Mouse (Mus musculus) left cerebral cortex, adult 18-20 months (tissue): ENCODE measurements around the gene Gm49383. TPM values are rescaled to one million over a fixed set of nuclear protein-coding genes. Genes with fewer than 3 reads are reported as not detected.
"Not testable (repeated sequence)": the region's sequence is repeated elsewhere in the genome, so short reads cannot be mapped to it uniquely, and the experiment has no call there.

Experiments
- DNase-seq, 2 experiments: peaks; one replicate each; pipeline ENCODE4 v3.0.0; 2021 to 2022; ENCODE audit warnings: low spot score in 2 of 2, mixed read lengths in 1 of 2
- microRNA-seq, 2 experiments: library from miRNA; unstranded; fragments of <30 nt; microRNA quantifications; one replicate each; pipeline ENCODE4 v1.2.0; 2021
- total RNA-seq, 2 experiments: library from RNA; stranded (reverse); gene quantifications; 2 replicates each; pipeline ENCODE4 v1.2.3; 2021

Gm49383 gene
- total RNA-seq, 2 experiments from 2014 or later: 4.3 to 5.4 TPM

DNA sequence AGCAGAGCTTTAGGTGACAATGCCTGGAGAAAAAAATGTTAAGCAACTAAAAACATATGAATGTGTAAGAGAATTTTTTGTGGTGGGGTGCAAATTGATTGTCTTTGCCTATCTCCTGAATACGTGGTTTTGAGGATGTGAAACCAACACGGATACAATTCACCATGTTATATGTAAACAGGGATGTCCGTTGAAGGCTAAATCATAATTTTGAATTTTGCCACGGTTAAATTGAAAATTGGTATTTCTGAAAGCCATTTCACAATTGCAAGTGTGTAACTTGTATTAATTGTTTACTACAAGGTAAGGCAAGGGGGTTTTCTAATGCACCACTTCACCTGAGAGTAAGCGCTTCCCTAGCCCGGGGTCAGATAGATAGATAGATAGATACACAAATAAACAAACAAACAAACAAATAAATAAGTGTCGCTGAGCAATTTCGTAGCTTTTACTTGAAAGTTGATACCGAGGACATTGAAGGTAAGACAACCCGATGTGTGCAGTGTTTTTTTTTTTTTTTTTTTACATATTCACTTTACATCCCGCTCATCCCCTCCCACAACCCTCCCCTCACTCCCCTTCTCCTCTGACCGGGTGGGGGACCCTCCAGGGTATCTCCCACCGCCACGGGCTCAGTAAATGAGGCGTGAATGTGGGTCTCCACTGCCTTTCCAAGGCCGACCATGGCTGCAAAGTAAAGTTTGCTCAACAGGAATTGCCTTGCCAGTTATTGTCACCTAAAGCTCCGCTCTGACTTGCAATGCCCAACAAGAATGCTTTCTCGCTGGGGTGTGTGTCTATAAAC lies 29.0 kb downstream of the Gm49383 start:
- DNase-seq: no peak

DNA sequence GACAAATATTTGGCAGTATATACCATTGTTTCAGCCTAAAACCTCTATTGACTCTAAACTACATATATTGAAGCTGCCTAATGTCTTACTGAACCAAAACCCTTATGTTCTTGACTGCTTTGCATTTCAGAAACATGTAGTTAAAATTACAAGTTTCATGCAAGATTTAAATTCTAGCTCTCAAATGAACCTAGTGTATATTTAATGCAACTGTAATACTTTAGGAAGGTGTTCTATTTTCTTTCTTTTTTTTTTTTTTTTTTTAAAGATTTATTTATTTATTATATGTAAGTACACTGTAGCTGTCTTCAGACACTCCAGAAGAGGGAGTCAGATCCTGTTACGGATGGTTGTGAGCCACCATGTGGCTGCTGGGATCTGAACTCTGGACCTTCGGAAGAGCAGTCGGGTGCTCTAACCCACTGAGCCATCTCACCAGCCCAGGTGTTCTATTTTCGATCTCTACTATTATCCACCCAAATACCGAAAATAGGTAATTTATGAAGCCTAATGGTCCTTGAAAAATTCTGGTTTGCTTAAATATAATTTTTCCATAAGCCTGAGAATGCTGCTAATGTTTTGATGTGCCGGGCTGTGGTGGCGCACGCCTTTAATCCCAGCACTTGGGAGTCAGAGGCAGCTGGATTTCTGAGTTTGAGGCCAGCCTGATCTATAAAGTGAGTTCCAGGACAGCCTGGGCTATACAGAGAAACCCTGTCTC lies 29.9 kb downstream of the Gm49383 start:
- not testable (repeated sequence) for DNase-seq

DNA sequence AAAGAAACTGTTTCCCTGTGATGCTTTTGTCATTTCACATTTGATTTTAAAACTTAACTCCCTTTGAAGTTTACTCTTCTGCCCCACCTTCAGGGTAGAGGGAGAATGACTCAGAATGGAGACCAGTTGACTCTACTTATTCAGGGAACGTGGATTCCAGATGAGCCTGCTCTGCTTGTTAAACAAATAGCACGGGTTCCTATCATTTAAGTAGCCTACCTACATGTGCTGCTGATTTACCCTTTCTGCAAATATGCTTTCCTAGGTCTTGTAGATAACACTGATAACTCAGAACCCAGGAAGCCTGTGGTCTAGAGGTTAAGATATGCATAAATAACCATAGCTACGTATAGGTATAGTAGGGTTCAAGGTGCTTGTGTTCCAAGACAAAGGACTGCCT lies 32.0 kb downstream of the Gm49383 start:
- no peak for DNase-seq

DNA sequence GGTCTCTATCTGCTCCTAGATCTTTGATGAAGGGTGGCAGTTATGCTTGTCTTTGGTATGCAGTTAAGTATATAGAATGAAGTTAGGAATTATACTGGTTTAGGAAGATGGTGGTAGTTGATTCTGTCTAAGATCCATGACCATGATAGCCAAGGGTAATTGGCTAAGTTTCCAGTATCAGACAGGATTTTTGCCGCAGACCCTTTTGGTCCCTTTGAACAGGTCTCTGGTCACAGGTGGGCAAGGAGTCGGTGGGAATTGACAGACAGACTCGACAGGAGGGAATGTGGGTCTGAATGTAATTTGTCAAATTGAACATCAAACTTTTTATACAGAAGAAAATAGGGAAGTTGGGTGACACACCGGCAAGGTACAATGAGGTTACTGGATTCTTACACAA lies 33.3 kb downstream of the Gm49383 start:
- not testable (repeated sequence) for DNase-seq

DNA sequence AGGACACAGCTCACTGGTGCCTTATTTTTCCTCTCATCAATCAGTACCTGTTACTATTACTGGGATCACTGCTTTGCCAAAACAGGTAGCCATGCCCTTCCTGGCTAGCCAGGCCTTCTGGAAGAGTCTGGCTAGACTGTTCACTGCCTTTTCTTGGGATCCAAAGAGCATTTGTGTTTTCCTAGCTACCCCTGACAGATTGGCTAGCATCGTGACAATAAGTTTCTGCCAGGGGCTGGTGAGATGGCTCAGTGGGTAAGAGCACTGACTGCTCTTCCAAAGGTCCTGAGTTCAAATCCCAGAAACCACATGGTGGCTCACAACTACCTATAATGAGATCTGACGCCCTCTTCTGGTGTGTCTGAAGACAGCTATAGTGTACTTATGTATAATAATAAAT lies 36.2 kb downstream of the Gm49383 start:
- not testable (repeated sequence) for DNase-seq

DNA sequence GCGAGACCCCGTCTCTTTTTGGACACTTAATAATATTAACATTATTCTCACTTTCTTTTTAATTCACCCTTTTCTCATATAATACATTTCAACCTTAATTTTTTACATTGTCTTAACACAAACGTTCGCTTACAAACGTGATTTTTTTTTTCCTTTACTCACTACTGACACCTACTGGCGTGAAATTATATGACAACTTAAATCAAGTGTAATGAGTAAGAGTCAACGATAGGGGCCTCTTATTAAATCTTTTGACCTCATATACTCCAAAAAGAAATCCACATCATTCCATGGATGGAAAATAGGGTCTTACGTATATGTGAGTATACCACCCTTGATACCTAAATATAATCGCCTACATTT lies 37.3 kb downstream of the Gm49383 start:
- DNase-seq: no peak

DNA sequence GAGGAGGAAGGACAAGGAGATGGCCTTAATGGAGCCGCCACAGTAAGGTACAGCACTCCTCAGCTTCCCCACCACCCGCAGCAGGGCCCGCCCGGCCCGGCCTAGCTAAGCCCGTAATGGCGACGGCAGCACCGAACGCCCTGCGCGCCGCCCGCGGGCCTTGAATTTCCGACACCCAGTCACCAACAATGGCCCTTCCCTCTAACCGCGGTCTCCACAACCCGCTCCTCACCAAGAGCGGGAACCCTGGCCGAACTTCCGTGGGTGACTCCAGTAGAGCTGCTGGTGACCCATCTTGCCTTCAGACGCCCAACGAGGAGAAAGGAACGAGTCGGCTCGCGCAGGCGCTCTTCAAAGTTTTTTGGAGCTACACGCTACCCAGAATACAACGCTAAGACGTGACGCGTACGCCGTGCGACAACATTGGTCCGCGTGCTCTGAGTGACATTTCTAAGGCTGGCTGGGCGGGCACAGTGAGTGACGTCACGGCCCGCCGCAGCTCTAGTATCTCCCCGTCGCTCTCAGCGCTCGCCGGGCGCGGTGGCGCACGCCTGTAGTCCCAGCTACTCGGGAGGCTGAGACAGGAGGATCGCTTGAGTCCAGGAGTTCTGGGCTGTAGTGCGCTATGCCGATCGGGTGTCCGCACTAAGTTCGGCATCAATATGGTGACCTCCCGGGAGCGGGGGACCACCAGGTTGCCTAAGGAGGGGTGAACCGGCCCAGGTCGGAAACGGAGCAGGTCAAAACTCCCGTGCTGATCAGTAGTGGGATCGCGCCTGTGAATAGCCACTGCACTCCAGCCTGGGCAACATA lies 37.9 kb downstream of the Gm49383 start, which contains the start of gene Rps29:
Gene Rps29 (minus strand): TSS at position 422 of the 813 bp plus-strand sequence.
- DNase-seq: peak; percentile 94 to 98

DNA sequence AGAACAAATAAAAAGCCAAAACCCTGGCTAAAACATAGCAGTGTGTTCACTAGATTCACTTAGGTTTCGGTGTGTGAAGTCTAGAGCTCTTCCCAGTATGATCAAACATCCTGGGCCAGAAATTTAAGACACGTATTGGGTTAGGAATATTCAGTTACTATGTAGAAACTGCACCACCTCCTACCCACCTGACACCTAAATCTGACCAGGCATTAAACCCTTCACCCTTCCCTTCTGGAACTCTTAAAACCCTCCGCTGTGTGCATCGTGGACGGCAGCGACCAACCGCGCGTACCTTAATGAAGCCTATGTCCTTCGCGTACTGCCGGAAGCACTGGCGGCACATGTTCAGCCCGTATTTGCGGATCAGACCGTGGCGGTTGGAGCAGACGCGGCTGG lies 38.5 kb downstream of the Gm49383 start:
- DNase-seq: no peak

DNA sequence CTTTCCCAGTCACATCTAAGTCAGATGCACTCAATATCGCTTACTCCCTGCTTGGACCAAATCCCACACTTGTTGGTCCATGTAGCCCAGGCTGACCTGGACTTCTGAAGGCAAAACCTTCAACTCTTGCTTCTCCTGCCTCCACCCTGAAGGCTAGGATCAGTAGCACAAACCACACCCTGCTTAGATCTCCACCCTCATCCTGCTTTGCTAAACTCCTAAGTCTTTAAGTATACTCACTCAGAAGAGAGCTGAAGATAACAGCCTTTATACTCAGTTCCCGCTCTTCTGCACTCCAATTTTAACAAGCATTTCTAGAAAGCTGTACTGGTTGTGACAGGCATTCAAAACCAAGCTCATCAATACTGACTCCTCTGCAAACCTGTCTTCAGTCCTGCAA lies 39.8 kb downstream of the Gm49383 start:
- no peak for DNase-seq

DNA sequence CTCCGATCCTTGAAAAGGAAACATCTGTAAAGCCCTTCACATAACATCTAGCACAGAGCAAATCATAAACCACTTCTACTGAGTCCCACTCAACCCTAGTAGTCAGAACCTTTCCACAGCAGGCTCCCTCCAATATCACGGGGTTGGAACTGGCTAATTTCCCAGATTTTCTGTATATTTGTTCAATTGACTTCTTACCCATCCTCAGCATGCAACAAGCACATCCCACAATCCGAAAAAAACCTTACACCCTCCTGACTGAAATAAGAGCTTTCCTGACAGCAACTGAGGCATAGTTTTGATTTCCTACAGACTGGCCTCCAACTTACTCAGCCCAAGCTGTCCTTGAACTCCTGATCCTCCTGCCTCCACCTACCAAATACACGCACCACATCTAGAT lies 40.5 kb downstream of the Gm49383 start:
- no peak for DNase-seq

DNA sequence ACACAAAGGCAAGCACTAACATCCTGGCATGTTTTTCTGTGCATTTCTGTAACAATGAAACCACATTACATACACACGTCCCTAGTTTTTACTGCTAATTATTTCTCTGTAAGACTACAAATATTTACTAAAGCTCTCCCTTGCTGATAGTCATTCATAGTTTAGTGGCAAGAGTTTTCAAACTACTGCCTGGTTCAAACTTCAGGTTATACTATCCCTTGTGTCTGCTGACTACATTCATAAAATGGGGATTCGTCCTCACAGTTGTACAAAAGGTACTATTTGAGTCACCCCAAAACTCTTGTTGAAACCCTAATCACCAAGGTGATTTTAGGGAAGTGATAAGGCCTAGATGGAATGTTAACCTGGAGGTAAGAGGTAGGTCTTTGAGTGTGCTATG lies 41.0 kb downstream of the Gm49383 start:
- no peak for DNase-seq

DNA sequence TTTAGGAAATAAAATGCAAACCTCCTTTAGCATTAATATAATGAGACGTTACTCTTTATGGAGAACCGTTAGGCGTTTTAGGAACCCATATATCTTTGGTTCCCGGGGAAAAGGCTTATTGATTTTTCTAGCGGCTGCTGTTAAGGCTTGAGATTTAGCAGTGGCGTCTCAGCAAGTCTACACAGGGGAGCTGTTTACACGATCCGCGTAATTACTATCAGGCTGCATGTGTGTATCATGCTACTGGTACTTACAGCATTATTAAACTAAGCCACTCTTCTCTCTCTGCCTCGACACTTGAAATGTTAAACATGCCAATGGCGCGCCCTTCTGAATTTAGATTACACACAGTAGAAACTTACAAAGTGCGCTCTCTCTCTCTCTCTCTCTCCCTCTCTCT lies 46.9 kb downstream of the Gm49383 start:
- no peak for DNase-seq

DNA sequence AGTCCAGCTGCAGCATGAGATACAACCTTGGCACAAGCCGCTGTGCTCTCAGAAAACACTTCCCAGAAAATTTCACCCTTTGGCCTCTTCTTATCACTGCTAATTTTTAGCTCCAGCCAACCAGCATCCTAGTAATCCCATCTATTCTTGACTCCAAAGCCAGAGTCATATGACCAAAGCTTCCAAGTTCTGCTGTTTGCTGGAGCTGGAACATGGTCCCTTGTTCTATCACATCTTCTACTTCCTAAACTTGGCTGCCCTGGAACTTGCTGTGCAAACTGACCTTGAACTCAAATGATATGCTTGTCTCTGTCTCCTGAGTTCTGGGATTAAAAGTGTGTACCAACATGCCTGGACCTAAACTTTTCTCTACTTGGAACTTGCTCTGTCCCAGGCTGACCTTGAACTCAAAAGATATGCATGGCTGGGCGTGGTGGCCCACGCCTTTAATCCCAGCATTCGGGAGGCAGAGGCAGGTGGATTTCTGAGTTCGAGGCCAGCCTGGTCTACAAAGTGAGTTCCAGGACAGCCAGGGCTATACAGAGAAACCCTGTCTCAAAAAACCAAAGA lies 49.7 kb downstream of the Gm49383 start:
- DNase-seq: no peak

DNA sequence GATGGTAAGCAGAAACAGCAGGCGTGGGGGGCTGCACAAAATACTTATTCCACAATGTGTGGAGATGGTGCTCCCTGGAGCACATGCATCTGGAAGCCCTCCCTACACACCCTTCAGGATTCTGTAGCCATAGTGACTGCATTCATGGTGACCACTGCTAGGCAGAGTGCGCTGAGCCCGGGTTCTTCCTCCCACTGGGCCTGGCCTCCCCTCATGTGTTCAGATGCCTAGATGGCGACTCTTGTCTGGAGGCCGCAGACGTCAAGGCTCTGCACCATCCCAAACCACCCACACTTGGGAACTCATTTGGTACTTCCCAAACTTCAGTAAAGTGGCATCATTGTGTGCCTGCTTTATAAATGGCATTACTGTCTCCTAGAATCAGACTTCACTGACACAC lies 53.4 kb downstream of the Gm49383 start:
- DNase-seq: no peak

DNA sequence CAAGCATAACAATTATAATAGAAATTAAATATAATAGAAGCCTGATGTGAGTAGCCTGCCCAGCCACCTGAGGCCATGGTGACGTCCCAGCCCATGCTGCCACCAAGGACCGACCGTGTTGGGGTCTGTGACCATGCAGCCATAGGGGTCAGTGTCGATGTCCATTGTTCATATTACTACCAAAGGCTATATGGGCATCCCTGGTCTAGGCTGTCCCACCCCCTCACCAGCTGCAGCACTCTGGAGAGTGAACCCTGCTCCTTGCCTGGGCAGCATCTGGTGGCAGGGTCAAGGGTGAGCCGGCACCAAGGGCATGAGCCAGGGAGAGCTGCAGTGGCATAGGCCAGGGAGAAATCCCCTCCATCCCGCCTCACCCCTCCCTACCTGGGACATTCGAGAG lies 57.1 kb downstream of the Gm49383 start:
- DNase-seq: no peak

DNA sequence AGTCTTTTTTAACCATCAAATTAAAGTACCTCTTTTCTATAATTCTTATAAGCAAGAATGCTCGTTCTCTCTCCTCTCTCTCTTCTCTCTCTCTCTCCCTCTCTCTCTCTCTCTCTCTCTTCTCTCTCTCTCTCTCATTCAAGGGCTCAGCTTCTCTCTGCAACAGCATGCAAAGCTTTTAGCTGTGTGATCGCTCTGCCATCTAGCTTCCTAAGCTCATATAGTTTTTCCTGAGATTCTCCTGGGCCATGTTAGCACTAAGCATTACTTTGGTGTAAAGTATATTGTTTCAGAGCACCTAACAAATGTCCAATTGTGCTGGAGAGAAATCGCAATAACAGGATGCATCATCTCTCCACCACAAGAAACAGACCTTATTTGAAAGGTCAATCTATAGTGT lies 57.7 kb downstream of the Gm49383 start:
- no peak for DNase-seq

Small RNA genes lying within 50 kb of the gene (microRNA-seq; reads per million reads assigned to microRNA genes)
- gene Gm47287 (0 reads per million in 2 experiments), gene Gm47295 (1.2 to 4.7 reads per million in 2 experiments)

Other genes starting within 250 kb of the Gm49383 start
- 1,000 to 10,000 TPM; 1,243 to 1,256 TPM for gene Rps29, start 37.9 kb downstream of the Gm49383 start, total RNA-seq
- not detected for gene Lrr1, start 28.3 kb downstream of the Gm49383 start, total RNA-seq
- 100 to 1,000 TPM; 186 to 205 TPM for gene Rpl36al, start 13.0 kb downstream of the Gm49383 start, total RNA-seq
- 10 to 100 TPM; 28.4 to 31.7 TPM for gene Mgat2, start 12.9 kb downstream of the Gm49383 start, total RNA-seq
- gene Dnaaf2, start 1.3 kb upstream of the Gm49383 start, total RNA-seq: 1 to 10 TPM; 1.4 to 1.8 TPM
- gene Gm49384, start 7.2 kb upstream of the Gm49383 start, total RNA-seq: 1 to 10 TPM; 3.3 to 4.1 TPM
- gene Pole2, start 31.1 kb upstream of the Gm49383 start, total RNA-seq: under 1 TPM; 0.21 to 0.56 TPM
- 10 to 100 TPM; 22.6 to 23.5 TPM for gene Klhdc1, start 44.1 kb upstream of the Gm49383 start, total RNA-seq
- 100 to 1,000 TPM; 143 to 148 TPM for gene Klhdc2, start 99.6 kb upstream of the Gm49383 start, total RNA-seq
- 10 to 100 TPM; 47.3 to 49.0 TPM for gene Nemf, start 160.1 kb upstream of the Gm49383 start, total RNA-seq
- 10 to 100 TPM; 56.6 to 57.9 TPM for gene Arf6, start 175.0 kb upstream of the Gm49383 start, total RNA-seq
- gene Gm9887, start 175.4 kb upstream of the Gm49383 start, total RNA-seq: under 1 TPM; 0.65 to 0.80 TPM